Mouse (Mus musculus) limb, embryonic 10.5 days (tissue): ENCODE data around the gene Sox6. TPM values are rescaled to one million over a fixed set of nuclear protein-coding genes. Genes with fewer than 3 reads are reported as not detected.
"Not testable (repeated sequence)": the region's sequence is repeated elsewhere in the genome, so short reads cannot be mapped to it uniquely, and the experiment has no call there.

Source experiments
- DNase-seq: peaks from one replicate; pipeline ENCODE4 v3.0.0-alpha.2; 2017; ENCODE audit warnings: low spot score
- H3K27ac ChIP-seq: fragments of 300-500 bp; sonication (generic); 2 replicates; pipeline ENCODE4 v1.5.1; 2016; ENCODE audit warnings: mild to moderate bottlenecking
- H3K27me3 ChIP-seq: fragments of 300-500 bp; sonication (generic); 2 replicates; pipeline ENCODE4 v1.6.1; 2016; ENCODE audit warnings: low read depth, mild to moderate bottlenecking; ENCODE audit not compliant: poor library complexity, severe bottlenecking
- H3K36me3 ChIP-seq: fragments of 300-500 bp; sonication (generic); 2 replicates; pipeline ENCODE4 v1.6.1; 2016; ENCODE audit warnings: mild to moderate bottlenecking, moderate library complexity
- H3K4me1 ChIP-seq: fragments of 300-500 bp; sonication (generic); 2 replicates; pipeline ENCODE4 v1.6.1; 2016
- H3K4me3 ChIP-seq: fragments of 300-500 bp; sonication (generic); 2 replicates; pipeline ENCODE4 v1.5.1; 2016; ENCODE audit warnings: mild to moderate bottlenecking, moderate library complexity
- H3K9me3 ChIP-seq: fragments of 300-500 bp; sonication (generic); replicated peaks from 2 replicates; pipeline ENCODE4 v1.6.1; 2016; ENCODE audit warnings: mild to moderate bottlenecking
- WGBS: fragments of 180-500 bp; shearing (Covaris S2); methylation state at CpG from one replicate; pipeline ENCODE4 v1.1.7; 2016; 5-methylcytosine and 5-hydroxymethylcytosine counted together
- polyA plus RNA-seq: library from polyadenylated mRNA; unstranded; fragments of >200 nt; fragmentation: Nextera tagmentation; extraction: Ambion mirVana; gene quantifications from 2 replicates; pipeline ENCODE4 v1.2.1, GENCODE M21; 2016

Sox6 gene
- polyA plus RNA-seq, 1 experiment from 2014 or later = 23.7 TPM

- H3K4me1 ChIP-seq = peaks cover 49% of the 10 kb centered on the region
- H3K9me3 ChIP-seq = no peaks in the 10 kb centered on the region
- H3K36me3 ChIP-seq = no peaks in the 10 kb centered on the region
- H3K27ac ChIP-seq = peak overlapping the region; percentile 83
- H3K4me3 ChIP-seq = no peak overlapping the region
- 42% methylated on average over 4 of the region's 4 CpGs for WGBS
- H3K27me3 ChIP-seq = no peaks in the 10 kb centered on the region
- DNase-seq = no peak
Measured at GRCm38 (mm10) chr7:115625956-115626355, 412.6 kb downstream of the Sox6 start.

GRCm38 (mm10) chr7:115624907-115625552, 413.6 kb downstream of the Sox6 start:
- Histone ChIP-seq H3K27me3 (no peaks in the 10 kb centered on the region), H3K36me3 (no peaks in the 10 kb centered on the region), H3K4me3 (no peak overlapping the region), H3K27ac (peak overlapping the region; percentile 83), H3K9me3 (no peaks in the 10 kb centered on the region), H3K4me1 (peaks cover 46% of the 10 kb centered on the region)
- no peak for DNase-seq
- 63% methylated on average over 8 of the region's 8 CpGs for WGBS

- Histone ChIP-seq H3K4me1 (peaks cover 46% of the 10 kb centered on the region), H3K27ac (peak overlapping the region; percentile 83), H3K9me3 (no peaks in the 10 kb centered on the region), H3K36me3 (no peaks in the 10 kb centered on the region), H3K4me3 (no peak overlapping the region), H3K27me3 (no peaks in the 10 kb centered on the region)
- 72% methylated on average over 5 of the region's 5 CpGs for WGBS
- DNase-seq = no peak
Measured at GRCm38 (mm10) chr7:115624451-115624850, 414.1 kb downstream of the Sox6 start.

GRCm38 (mm10) chr7:115615697-115616237, 422.8 kb downstream of the Sox6 start:
- DNase-seq = no peak
- H3K27ac ChIP-seq = peak overlapping the region; percentile 64
- no peaks in the 10 kb centered on the region for H3K27me3 ChIP-seq
- H3K36me3 ChIP-seq = no peaks in the 10 kb centered on the region
- no peak overlapping the region for H3K4me3 ChIP-seq
- no peaks in the 10 kb centered on the region for H3K9me3 ChIP-seq
- H3K4me1 ChIP-seq = peaks cover 11% of the 10 kb centered on the region
- 63% methylated on average over 10 of the region's 10 CpGs for WGBS

- Histone ChIP-seq H3K9me3 (no peaks in the 10 kb centered on the region), H3K4me3 (no peak overlapping the region), H3K27me3 (no peaks in the 10 kb centered on the region), H3K4me1 (0 out of 2 replicates have a peak, but pooled peaks cover 2% of the 10 kb centered on the region), H3K36me3 (no peaks in the 10 kb centered on the region), H3K27ac (no peak overlapping the region)
- WGBS = 96% methylated on average over 1 of the region's 1 CpGs
- no peak for DNase-seq
Measured at GRCm38 (mm10) chr7:115607485-115607884, 431.1 kb downstream of the Sox6 start.

- not testable (repeated sequence) for H3K36me3 ChIP-seq, DNase-seq, H3K27ac ChIP-seq, H3K9me3 ChIP-seq, H3K4me3 ChIP-seq, H3K4me1 ChIP-seq, H3K27me3 ChIP-seq
- 69% methylated on average over 3 of the region's 3 CpGs for WGBS
Measured at GRCm38 (mm10) chr7:115606125-115606524, 432.5 kb downstream of the Sox6 start.

- H3K9me3 ChIP-seq = no peaks in the 10 kb centered on the region
- H3K36me3 ChIP-seq = no peaks in the 10 kb centered on the region
- H3K4me3 ChIP-seq = no peak overlapping the region
- WGBS = 81% methylated on average over 7 of the region's 7 CpGs
- H3K27ac ChIP-seq = no peak overlapping the region
- no peaks in the 10 kb centered on the region for H3K27me3 ChIP-seq
- DNase-seq = no peak
- 0 out of 2 replicates have a peak, but pooled peaks cover 2% of the 10 kb centered on the region for H3K4me1 ChIP-seq
Measured at GRCm38 (mm10) chr7:115604883-115605282, 433.7 kb downstream of the Sox6 start.

GRCm38 (mm10) chr7:115597376-115597775, 441.2 kb downstream of the Sox6 start:
- H3K27me3 ChIP-seq = no peaks in the 10 kb centered on the region
- peak; percentile 61 for DNase-seq
- H3K9me3 ChIP-seq = no peaks in the 10 kb centered on the region
- WGBS = 71% methylated on average over 6 of the region's 6 CpGs
- H3K27ac ChIP-seq = peak overlapping the region; percentile 83
- no peak overlapping the region for H3K4me3 ChIP-seq
- no peaks in the 10 kb centered on the region for H3K36me3 ChIP-seq
- peaks cover 25% of the 10 kb centered on the region for H3K4me1 ChIP-seq

- DNase-seq = no peak
- Histone ChIP-seq H3K4me1 (peaks cover 10% of the 10 kb centered on the region), H3K4me3 (no peak overlapping the region), H3K36me3 (no peaks in the 10 kb centered on the region), H3K27ac (no peak overlapping the region), H3K9me3 (no peaks in the 10 kb centered on the region), H3K27me3 (no peaks in the 10 kb centered on the region)
- WGBS = 76% methylated on average over 7 of the region's 7 CpGs
Measured at GRCm38 (mm10) chr7:115580461-115580860, 458.1 kb downstream of the Sox6 start.

GRCm38 (mm10) chr7:115579826-115580225, 458.8 kb downstream of the Sox6 start:
- DNase-seq = no peak
- Histone ChIP-seq H3K27me3 (no peaks in the 10 kb centered on the region), H3K4me3 (no peak overlapping the region), H3K36me3 (no peaks in the 10 kb centered on the region), H3K4me1 (peaks cover 10% of the 10 kb centered on the region), H3K27ac (no peak overlapping the region), H3K9me3 (no peaks in the 10 kb centered on the region)
- WGBS = 87% methylated on average over 3 of the region's 3 CpGs

- H3K9me3 ChIP-seq = no peaks in the 10 kb centered on the region
- 82% methylated on average over 1 of the region's 1 CpGs for WGBS
- no peak overlapping the region for H3K4me3 ChIP-seq
- H3K36me3 ChIP-seq = no peaks in the 10 kb centered on the region
- H3K4me1 ChIP-seq = peaks cover 10% of the 10 kb centered on the region
- no peak for DNase-seq
- H3K27ac ChIP-seq = no peak overlapping the region
- H3K27me3 ChIP-seq = no peaks in the 10 kb centered on the region
Measured at GRCm38 (mm10) chr7:115576387-115576786, 462.2 kb downstream of the Sox6 start.

GRCm38 (mm10) chr7:115574834-115575233, 463.8 kb downstream of the Sox6 start:
- Histone ChIP-seq H3K27ac (no peak overlapping the region), H3K4me1 (peaks cover 4% of the 10 kb centered on the region; the same call in 1 of the 2 replicates), H3K4me3 (no peak overlapping the region), H3K36me3 (no peaks in the 10 kb centered on the region), H3K9me3 (no peaks in the 10 kb centered on the region), H3K27me3 (no peaks in the 10 kb centered on the region)
- 64% methylated on average over 1 of the region's 1 CpGs for WGBS
- no peak for DNase-seq

GRCm38 (mm10) chr7:115568821-115569240, 469.8 kb downstream of the Sox6 start:
- H3K4me3 ChIP-seq = no peak overlapping the region
- no peaks in the 10 kb centered on the region for H3K27me3 ChIP-seq
- peak; percentile 61 for DNase-seq
- H3K36me3 ChIP-seq = no peaks in the 10 kb centered on the region
- peaks cover 42% of the 10 kb centered on the region for H3K4me1 ChIP-seq
- WGBS = 31% methylated on average over 9 of the region's 9 CpGs
- H3K9me3 ChIP-seq = no peaks in the 10 kb centered on the region
- H3K27ac ChIP-seq = peak overlapping the region; percentile 73
